Mouse (Mus musculus): Measurements from ENCODE around the gene Grtp1.

GRCm38 (mm10) chr8:13227184-13227583, 26.8 kb upstream of the Grtp1 start:
- TF ChIP-seq POLR2A (IDR thresholded peaks at IDR 0.05; ENCODE audit: low read depth, low read length), result no peak
- TF ChIP-seq CTCF (conservative IDR thresholded peaks at IDR 0.05; ENCODE audit: insufficient read depth, insufficient read length, low read depth, low read length), result no peak

Measured in kidney, adult 2 months (tissue).